Mouse (Mus musculus) stomach, postnatal 0 days (tissue): ENCODE data around the gene Meioc. TPM values are rescaled to one million over a fixed set of nuclear protein-coding genes. Genes with fewer than 3 reads are reported as not detected.
"Not testable (repeated sequence)": the region's sequence is repeated elsewhere in the genome, so short reads cannot be mapped to it uniquely, and the experiment has no call there.

Source experiments
- ATAC-seq: fragments of 200-750 bp; cut with Nextera tagmentation; 2 replicates; pipeline ENCODE4 v1.8.0; 2017; ENCODE audit not compliant: low FRiP score, low TSS enrichment
- DNase-seq: peaks from one replicate; pipeline ENCODE4 v3.0.0-alpha.2; 2016; ENCODE audit warnings: low spot score
- H3K27ac ChIP-seq: fragments of 300-500 bp; sonication (generic); replicated peaks from 2 replicates; pipeline ENCODE4 v1.5.1; 2014; ENCODE audit warnings: mild to moderate bottlenecking, control low read depth
- H3K27me3 ChIP-seq: fragments of 300-500 bp; sonication (generic); 2 replicates; pipeline ENCODE4 v1.6.1; 2014; ENCODE audit warnings: low read length; ENCODE audit not compliant: control insufficient read depth, insufficient read depth
- H3K36me3 ChIP-seq: fragments of 300-500 bp; sonication (generic); 2 replicates; pipeline ENCODE4 v1.6.1; 2014; ENCODE audit warnings: low read length, mixed read lengths; ENCODE audit not compliant: control insufficient read depth, insufficient read depth
- H3K4me1 ChIP-seq: fragments of 300-500 bp; sonication (generic); replicated peaks from 2 replicates; pipeline ENCODE4 v1.6.1; 2014; ENCODE audit warnings: antibody characterized with exemption; ENCODE audit not compliant: control insufficient read depth, insufficient read depth
- H3K4me2 ChIP-seq: fragments of 300-500 bp; sonication (generic); replicated peaks from 2 replicates; pipeline ENCODE4 v1.6.1; 2014; ENCODE audit warnings: low read depth, mild to moderate bottlenecking, control low read depth, moderate library complexity
- H3K4me3 ChIP-seq: fragments of 300-500 bp; sonication (generic); 2 replicates; pipeline ENCODE4 v1.5.1; 2014; ENCODE audit warnings: low read depth, low read length, control low read depth
- H3K9ac ChIP-seq: fragments of 300-500 bp; sonication (generic); 2 replicates; pipeline ENCODE4 v1.6.1; 2014; ENCODE audit warnings: mild to moderate bottlenecking, low read length, control low read depth, mixed read lengths
- H3K9me3 ChIP-seq: fragments of 300-500 bp; sonication (generic); 2 replicates; pipeline ENCODE4 v1.6.1; 2016; ENCODE audit warnings: low read length; ENCODE audit not compliant: control insufficient read depth
- CTCF ChIP-seq: IDR thresholded peaks from 2 replicates; pipeline ENCODE4 v1.5.1; 2016; ENCODE audit warnings: antibody characterized with exemption, low read depth, mild to moderate bottlenecking, moderate library complexity
- EP300 ChIP-seq: optimal IDR thresholded peaks from 2 replicates; pipeline ENCODE3; 2016; ENCODE audit warnings: antibody characterized with exemption
- WGBS: fragments of 180-500 bp; shearing (Covaris S2); extraction: QIAGEN DNeasy Blood & Tissue Kit; methylation state at CpG from one replicate; pipeline ENCODE4 v1.1.7; 2014; 5-methylcytosine and 5-hydroxymethylcytosine counted together
- microRNA-seq: library from miRNA; unstranded; fragments of <30 nt; microRNA quantifications from one replicate; pipeline ENCODE4, GENCODE M21; 2016
- polyA plus RNA-seq: library from polyadenylated mRNA; unstranded; fragments of >200 nt; fragmentation: Nextera tagmentation; extraction: Ambion mirVana; gene quantifications from 2 replicates; pipeline ENCODE4 v1.2.1, GENCODE M21; 2015

The Meioc gene
- polyA plus RNA-seq, 1 experiment from 2014 or later: 0.39 TPM

DNA sequence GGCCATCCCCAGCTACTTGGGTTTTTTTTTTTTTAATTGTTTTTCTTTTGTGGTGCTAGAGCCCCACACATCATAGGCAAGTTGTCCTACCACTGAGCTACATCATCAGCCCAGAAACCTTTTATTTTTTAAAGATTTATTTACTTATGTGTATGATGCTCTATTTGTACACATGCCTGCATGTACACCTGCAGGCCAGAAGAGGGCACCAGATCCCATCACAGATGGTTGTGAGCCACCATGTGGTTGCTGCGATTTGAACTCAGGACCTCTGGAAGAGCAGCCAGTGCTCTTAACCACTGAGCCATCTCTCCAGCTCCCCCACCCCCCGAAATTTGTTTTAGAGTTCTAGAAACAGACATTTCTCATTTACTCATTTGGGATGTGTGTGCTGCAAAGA is 51.1 kb downstream of the Meioc start:
- WGBS: 83% methylated on average over 2 of the region's 2 CpGs
- not testable (repeated sequence) for H3K27ac ChIP-seq, ATAC-seq, H3K27me3 ChIP-seq, DNase-seq, H3K4me2 ChIP-seq, H3K9me3 ChIP-seq, H3K9ac ChIP-seq, H3K4me1 ChIP-seq, H3K36me3 ChIP-seq, H3K4me3 ChIP-seq
- peak; percentile 49 for TF ChIP-seq CTCF

DNA sequence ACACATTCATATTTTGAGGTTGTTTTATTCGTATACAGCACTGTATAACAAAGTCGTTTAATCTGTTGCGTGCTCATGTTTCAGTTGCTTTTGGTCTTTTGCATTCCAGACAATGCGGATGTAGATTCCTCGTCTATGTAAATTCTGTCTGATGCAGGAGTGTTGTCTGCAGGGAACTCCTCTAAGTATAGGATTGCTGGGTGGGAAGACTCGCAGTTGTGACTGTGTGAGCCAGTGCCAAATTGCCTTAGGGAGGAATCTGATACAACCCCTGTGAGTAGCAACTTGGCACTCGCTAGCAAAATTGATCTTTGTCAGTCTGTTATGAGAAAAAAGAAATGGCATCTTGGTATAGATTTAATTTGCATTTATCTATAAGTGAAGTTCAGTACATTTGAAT is 52.6 kb downstream of the Meioc start:
- H3K4me1 ChIP-seq: no peaks in the 10 kb centered on the region
- WGBS: 68% methylated on average over 7 of the region's 7 CpGs
- TF ChIP-seq EP300 (no peak), CTCF (no peak)
- no peak overlapping the region for H3K27ac ChIP-seq
- H3K4me3 ChIP-seq: no peak overlapping the region
- no peaks in the 10 kb centered on the region for H3K36me3 ChIP-seq
- H3K27me3 ChIP-seq: no peaks in the 10 kb centered on the region
- no peaks in the 10 kb centered on the region for H3K9me3 ChIP-seq
- DNase-seq: no peak
- H3K4me2 ChIP-seq: no peak overlapping the region
- no peak for ATAC-seq
- H3K9ac ChIP-seq: no peak overlapping the region

DNA sequence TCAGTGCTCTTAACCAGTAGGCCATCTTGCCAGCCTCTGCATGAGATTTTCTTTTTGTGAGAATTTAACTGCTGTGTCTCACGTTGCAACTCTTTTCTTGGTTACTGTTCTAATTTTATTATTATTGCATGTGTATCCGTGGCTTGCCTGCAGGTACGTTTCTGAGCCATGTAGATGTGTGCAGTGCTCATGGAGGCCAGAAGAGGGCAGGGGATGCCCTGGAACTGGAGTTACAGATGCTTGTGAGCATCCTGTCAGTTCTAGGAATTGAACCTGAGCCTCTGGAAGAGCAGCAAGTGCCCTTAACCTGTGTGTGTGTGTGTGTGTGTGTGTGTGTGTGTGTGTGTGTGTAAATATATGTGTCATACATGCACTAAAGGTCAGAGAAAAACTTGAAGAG is 62.1 kb downstream of the Meioc start:
- H3K9ac ChIP-seq: no peak overlapping the region
- no peak overlapping the region for H3K4me2 ChIP-seq
- WGBS: 24% methylated on average over 3 of the region's 3 CpGs
- no peaks in the 10 kb centered on the region for H3K27me3 ChIP-seq
- TF ChIP-seq EP300: no peak
- peak; percentile 65 for TF ChIP-seq CTCF
- no peak overlapping the region for H3K4me3 ChIP-seq
- no peak for ATAC-seq
- no peak for DNase-seq
- H3K27ac ChIP-seq: no peak overlapping the region
- H3K36me3 ChIP-seq: no peaks in the 10 kb centered on the region
- H3K9me3 ChIP-seq: no peaks in the 10 kb centered on the region
- H3K4me1 ChIP-seq: no peaks in the 10 kb centered on the region

DNA sequence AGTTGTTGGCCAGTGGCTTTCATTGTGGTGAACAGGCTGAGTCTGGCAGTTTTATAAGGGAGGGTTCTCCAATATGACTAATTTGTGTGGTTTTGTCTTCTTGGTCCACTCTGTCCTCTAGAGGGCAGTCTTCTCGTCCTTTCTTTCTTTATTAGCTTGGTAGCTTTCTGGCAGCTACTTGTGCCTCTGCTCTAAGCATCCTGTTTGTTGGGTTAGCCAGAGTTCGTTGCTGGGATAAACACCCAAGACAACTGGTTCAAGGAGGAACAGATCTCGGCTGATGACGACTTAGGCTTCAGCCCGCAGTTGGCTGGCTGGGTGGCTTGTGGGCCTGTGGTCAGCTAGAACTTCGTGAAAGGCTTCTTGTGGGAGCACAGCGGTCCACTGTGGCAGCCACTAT is 65.1 kb downstream of the Meioc start:
- Histone ChIP-seq H3K4me3 (no peak overlapping the region), H3K4me2 (no peak overlapping the region), H3K4me1 (no peaks in the 10 kb centered on the region), H3K27ac (no peak overlapping the region), H3K36me3 (no peaks in the 10 kb centered on the region), H3K27me3 (no peaks in the 10 kb centered on the region), H3K9ac (no peak overlapping the region), H3K9me3 (no peaks in the 10 kb centered on the region)
- DNase-seq: no peak
- ATAC-seq: peak; percentile 73; the same call in 1 of the 2 replicates
- WGBS: 37% methylated on average over 7 of the region's 7 CpGs
- TF ChIP-seq CTCF: peak; percentile 76
- TF ChIP-seq EP300: no peak

DNA sequence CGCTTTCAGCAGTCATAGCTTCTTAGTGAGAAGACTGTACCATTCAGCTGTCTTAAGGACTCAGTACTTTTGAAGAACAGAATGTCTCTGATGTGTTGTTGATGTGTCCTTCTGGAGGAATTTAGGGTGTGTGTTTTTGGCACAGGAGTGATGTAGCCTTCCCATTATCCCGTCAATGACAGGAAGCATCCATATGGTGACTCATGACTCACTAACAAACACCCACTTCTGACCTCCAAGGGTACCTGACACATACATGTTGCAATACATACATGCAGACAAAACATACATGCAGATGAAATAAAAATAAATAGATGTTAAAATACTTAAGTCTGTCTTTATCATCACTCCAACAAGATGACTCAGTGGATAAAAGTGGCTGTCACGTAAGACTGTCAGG is 66.3 kb downstream of the Meioc start:
- no peak overlapping the region for H3K27ac ChIP-seq
- WGBS: 78% methylated on average over 3 of the region's 3 CpGs
- H3K36me3 ChIP-seq: no peaks in the 10 kb centered on the region
- no peak overlapping the region for H3K9ac ChIP-seq
- ATAC-seq (0 out of 2 replicates have a peak, but pooled peaks have one; percentile 28), DNase-seq (no peak)
- H3K4me1 ChIP-seq: no peaks in the 10 kb centered on the region
- H3K4me2 ChIP-seq: no peak overlapping the region
- H3K9me3 ChIP-seq: no peaks in the 10 kb centered on the region
- no peaks in the 10 kb centered on the region for H3K27me3 ChIP-seq
- no peak for TF ChIP-seq CTCF
- TF ChIP-seq EP300: no peak
- H3K4me3 ChIP-seq: no peak overlapping the region

DNA sequence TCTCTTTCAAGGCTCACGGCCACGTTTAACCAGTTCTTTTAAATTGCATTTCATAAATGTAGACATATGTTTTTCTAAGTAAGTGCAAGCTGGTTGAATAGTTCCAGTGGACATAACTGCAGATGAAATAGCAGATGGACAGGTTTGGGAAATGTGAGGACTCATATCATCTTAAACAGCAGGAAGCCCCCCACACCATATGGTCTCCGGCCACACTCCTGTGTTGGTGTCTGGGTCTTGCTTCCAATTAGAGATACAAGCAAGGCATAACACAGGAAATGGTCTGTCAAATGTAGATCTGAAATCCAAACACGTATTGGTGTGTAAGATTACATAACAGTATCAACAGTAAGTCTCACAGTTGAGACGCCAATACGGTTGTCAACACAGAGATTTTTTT is 67.8 kb downstream of the Meioc start:
- TF ChIP-seq EP300 (no peak), CTCF (no peak)
- no peaks in the 10 kb centered on the region for H3K9me3 ChIP-seq
- no peak for DNase-seq
- H3K36me3 ChIP-seq: no peaks in the 10 kb centered on the region
- H3K27me3 ChIP-seq: no peaks in the 10 kb centered on the region
- no peak overlapping the region for H3K4me3 ChIP-seq
- no peaks in the 10 kb centered on the region for H3K4me1 ChIP-seq
- 64% methylated on average over 6 of the region's 6 CpGs for WGBS
- H3K9ac ChIP-seq: no peak overlapping the region
- H3K27ac ChIP-seq: no peak overlapping the region
- ATAC-seq: no peak
- no peak overlapping the region for H3K4me2 ChIP-seq

Small RNA genes within 50 kb of the gene (microRNA-seq; reads per million reads assigned to microRNA genes)
- gene Gm22920: not detected

Other genes with a start within 250 kb of the Meioc start
- 126 and 142 TPM in 2 replicates for gene Grn, start 233.4 kb upstream of the Meioc start, polyA plus RNA-seq
- 2.0 and 2.9 TPM in 2 replicates for gene Fam171a2, start 216.0 kb upstream of the Meioc start, polyA plus RNA-seq
- 5.4 and 6.5 TPM in 2 replicates for gene Itga2b, start 193.6 kb upstream of the Meioc start, polyA plus RNA-seq
- gene Gpatch8, start 107.3 kb upstream of the Meioc start, polyA plus RNA-seq: 16.7 and 16.8 TPM in 2 replicates
- 20.1 and 22.4 TPM in 2 replicates for gene Gm11627, start 84.3 kb upstream of the Meioc start, polyA plus RNA-seq
- 10.2 and 11.8 TPM in 2 replicates for gene Fzd2, start 59.3 kb upstream of the Meioc start, polyA plus RNA-seq
- gene Ccdc43, start 34.1 kb downstream of the Meioc start, polyA plus RNA-seq: 19.0 and 20.8 TPM in 2 replicates
- gene Adam11, start 97.7 kb downstream of the Meioc start, polyA plus RNA-seq: 1.8 and 2.0 TPM in 2 replicates
- gene Gjc1, start 156.0 kb downstream of the Meioc start, polyA plus RNA-seq: 18.1 and 21.1 TPM in 2 replicates
- 3.2 and 5.9 TPM in 2 replicates for gene Higd1b, start 172.1 kb downstream of the Meioc start, polyA plus RNA-seq
- 62.0 and 65.2 TPM in 2 replicates for gene Eftud2, start 217.3 kb downstream of the Meioc start, polyA plus RNA-seq
- gene Ccdc103, start 217.5 kb downstream of the Meioc start, polyA plus RNA-seq: 0.30 and 0.56 TPM in 2 replicates
- gene Fam187a, start 221.5 kb downstream of the Meioc start, polyA plus RNA-seq: not detected in 2 replicates
- 0.68 and 1.1 TPM in 2 replicates for gene Gfap, start 237.2 kb downstream of the Meioc start, polyA plus RNA-seq